Mouse (Mus musculus) mature B cell (primary cell): Measurements from ENCODE around the gene Lca5l.

Experiments used
- in situ Hi-C: fragments of 300-500 bp; cut with MboI; formaldehyde crosslinking; loops from 2 replicates; pipeline ENCODE4 v1.14.3; 2019

Gene Lca5l

GRCm38 (mm10) chr16:96120022-96120623 lies 71.9 kb downstream of the Lca5l start:
- in situ Hi-C loops: no loop called here

- in situ Hi-C loops: no loop called here
Measured at GRCm38 (mm10) chr16:96114729-96115128, 77.3 kb downstream of the Lca5l start.

- in situ Hi-C loops: no loop called here
Measured at GRCm38 (mm10) chr16:96112769-96113168, 79.3 kb downstream of the Lca5l start.

GRCm38 (mm10) chr16:96110655-96111345 lies 81.3 kb downstream of the Lca5l start:
- in situ Hi-C loops: no loop called here

- in situ Hi-C loops: no loop called here
Measured at GRCm38 (mm10) chr16:96109673-96110072, 82.4 kb downstream of the Lca5l start.
